Mouse (Mus musculus) heart, embryonic 16.5 days (tissue): ENCODE results near the gene Fam20a. TPM values are rescaled to one million over a fixed set of nuclear protein-coding genes. Genes with fewer than 3 reads are reported as not detected.

Source experiments
- ATAC-seq: fragments of 200-750 bp; cut with Nextera tagmentation; replicated peaks from 2 replicates; pipeline ENCODE4 v1.8.0; 2017; ENCODE audit warnings: moderate number of reproducible peaks; ENCODE audit not compliant: insufficient read depth, low FRiP score; ENCODE audit errors: extremely low read depth
- H3K27ac ChIP-seq: fragments of 300-500 bp; sonication (generic); 2 replicates; pipeline ENCODE4 v1.5.1; 2014; ENCODE audit warnings: mild to moderate bottlenecking, low read length, control low read depth, moderate library complexity
- H3K27me3 ChIP-seq: fragments of 300-500 bp; sonication (generic); 2 replicates; pipeline ENCODE4 v1.6.1; 2014; ENCODE audit warnings: low read length, mixed read lengths; ENCODE audit not compliant: control insufficient read depth, insufficient read depth
- H3K36me3 ChIP-seq: fragments of 300-500 bp; sonication (generic); 2 replicates; pipeline ENCODE4 v1.6.1; 2014; ENCODE audit not compliant: control insufficient read depth, insufficient read depth
- H3K4me1 ChIP-seq: fragments of 300-500 bp; sonication (generic); 2 replicates; pipeline ENCODE4 v1.6.1; 2014; ENCODE audit warnings: low read length, mixed read lengths; ENCODE audit not compliant: control insufficient read depth, insufficient read depth
- H3K4me2 ChIP-seq: fragments of 300-500 bp; sonication (generic); 2 replicates; pipeline ENCODE4 v1.6.1; 2014; ENCODE audit warnings: low read depth, mild to moderate bottlenecking, control low read depth, low read length
- H3K4me3 ChIP-seq: fragments of 300-500 bp; sonication (generic); 2 replicates; pipeline ENCODE4 v1.5.1; 2014; ENCODE audit warnings: mild to moderate bottlenecking, control low read depth, low read length
- H3K9ac ChIP-seq: fragments of 300-500 bp; sonication (generic); 2 replicates; pipeline ENCODE4 v1.6.1; 2014; ENCODE audit warnings: low read length, control low read depth
- H3K9me3 ChIP-seq: fragments of 300-500 bp; sonication (generic); replicated peaks from 2 replicates; pipeline ENCODE4 v1.6.1; 2016; ENCODE audit warnings: low read length; ENCODE audit not compliant: control insufficient read depth
- WGBS: fragments of 180-500 bp; shearing (Covaris S2); extraction: QIAGEN DNeasy Blood & Tissue Kit; methylation state at CpG from one replicate; pipeline ENCODE4 v1.1.7; 2014; 5-methylcytosine and 5-hydroxymethylcytosine counted together
- polyA plus RNA-seq: library from polyadenylated mRNA; unstranded; fragments of >200 nt; fragmentation: Nextera tagmentation; extraction: Ambion mirVana; gene quantifications from 2 replicates; pipeline ENCODE4 v1.2.1, GENCODE M21; 2015

The Fam20a gene
- polyA plus RNA-seq, 1 experiment from 2014 or later = 3.1 TPM

DNA sequence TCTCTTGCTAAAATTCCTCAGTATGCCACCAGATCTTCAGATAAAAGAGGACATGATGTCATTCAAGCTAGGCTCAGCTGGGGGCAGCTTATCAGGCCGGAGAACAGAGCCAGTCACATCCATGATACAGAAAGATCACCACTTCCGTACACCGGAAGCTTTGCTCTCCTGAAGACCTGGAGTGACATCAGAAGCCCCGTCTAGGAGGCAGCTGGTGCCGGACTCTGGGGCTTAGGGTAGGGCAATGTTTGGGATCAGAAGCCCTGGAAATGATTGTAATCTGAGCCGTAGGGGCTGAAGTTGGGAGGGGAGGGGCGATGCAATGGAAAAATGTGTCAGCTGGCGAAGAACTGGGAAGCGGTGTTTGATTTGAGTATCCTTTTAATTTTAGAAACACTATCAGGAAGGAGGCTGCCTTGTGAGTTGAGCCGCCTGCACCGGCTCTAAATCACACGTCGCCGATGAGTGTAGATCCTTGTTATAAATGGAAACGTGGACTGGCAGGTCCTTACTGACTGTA, 99.5 kb downstream of the Fam20a start:
- peaks cover 22% of the 10 kb centered on the region for H3K4me1 ChIP-seq
- peak overlapping the region; percentile 59 for H3K9ac ChIP-seq
- peak overlapping the region; percentile 93 for H3K27ac ChIP-seq
- peak overlapping the region; percentile 67 for H3K4me2 ChIP-seq
- H3K36me3 ChIP-seq = no peaks in the 10 kb centered on the region
- WGBS = 4% methylated on average over 15 of the region's 15 CpGs
- H3K4me3 ChIP-seq = peak overlapping the region; percentile 41
- peak; percentile 89 for ATAC-seq
- H3K9me3 ChIP-seq = no peaks in the 10 kb centered on the region; the same call in 1 of the 2 replicates
- H3K27me3 ChIP-seq = no peaks in the 10 kb centered on the region

DNA sequence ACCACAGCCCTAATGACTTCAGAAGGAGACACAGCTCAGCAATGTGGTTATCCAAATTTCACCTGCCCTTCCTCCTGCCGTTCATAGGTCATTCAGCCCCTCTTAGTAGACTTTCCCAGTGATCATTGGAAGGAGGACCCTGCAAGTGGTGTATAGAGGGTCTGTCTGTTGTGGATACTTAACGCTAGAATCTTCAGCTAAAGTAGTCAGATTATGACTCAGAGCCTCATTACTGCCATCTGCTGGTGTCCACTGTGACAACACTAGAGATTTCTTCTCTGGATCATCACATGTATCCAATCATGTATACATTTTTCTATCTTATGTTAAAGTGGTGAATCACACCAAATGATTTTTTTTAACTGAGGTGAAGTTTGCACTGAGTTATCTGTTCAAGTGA, 100.9 kb downstream of the Fam20a start:
- Histone ChIP-seq H3K36me3 (no peaks in the 10 kb centered on the region), H3K27ac (no peak overlapping the region), H3K4me2 (no peak overlapping the region), H3K9ac (no peak overlapping the region), H3K4me3 (no peak overlapping the region), H3K4me1 (peaks cover 28% of the 10 kb centered on the region), H3K27me3 (no peaks in the 10 kb centered on the region), H3K9me3 (no peaks in the 10 kb centered on the region; the same call in 1 of the 2 replicates)
- ATAC-seq = no peak
- WGBS = 3% methylated on average over 2 of the region's 2 CpGs

DNA sequence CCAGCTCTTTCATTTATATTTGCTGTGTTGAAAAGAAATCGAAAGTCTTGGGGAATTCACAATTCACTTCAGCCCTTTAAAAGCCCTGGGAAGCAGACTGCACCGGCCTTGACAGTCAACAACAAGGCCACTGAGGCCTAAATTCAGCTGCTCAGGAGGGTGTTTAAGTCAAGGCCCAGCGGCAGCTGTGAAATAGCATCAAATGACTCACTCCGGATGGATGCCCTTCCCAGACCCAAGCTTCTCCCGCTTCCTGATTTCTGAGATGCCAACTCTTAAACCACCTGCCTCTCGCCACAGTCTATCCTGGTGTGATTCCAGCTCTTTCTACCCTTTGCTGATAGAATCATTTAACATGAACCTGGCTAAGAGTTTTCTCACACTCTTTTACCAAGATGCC, 101.7 kb downstream of the Fam20a start:
- Histone ChIP-seq H3K9ac (no peak overlapping the region), H3K4me2 (no peak overlapping the region), H3K4me3 (no peak overlapping the region), H3K36me3 (no peaks in the 10 kb centered on the region), H3K4me1 (peaks cover 29% of the 10 kb centered on the region), H3K9me3 (no peaks in the 10 kb centered on the region; the same call in 1 of the 2 replicates), H3K27ac (no peak overlapping the region), H3K27me3 (no peaks in the 10 kb centered on the region)
- WGBS = 78% methylated on average over 6 of the region's 6 CpGs
- ATAC-seq = no peak

Other genes with a start within 250 kb of the Fam20a start
- 3.6 TPM in 2 replicates for gene Arsg, start 248.9 kb downstream of the Fam20a start, polyA plus RNA-seq
- 5.2 and 7.0 TPM in 2 replicates for gene Slc16a6, start 248.7 kb downstream of the Fam20a start, polyA plus RNA-seq
- gene Wipi1, start 110.3 kb downstream of the Fam20a start, polyA plus RNA-seq = 51.6 and 55.3 TPM in 2 replicates
- gene Prkar1a, start 72.9 kb downstream of the Fam20a start, polyA plus RNA-seq = 455 and 485 TPM in 2 replicates
- gene 1700012B07Rik, start 105.8 kb upstream of the Fam20a start, polyA plus RNA-seq = not detected in 2 replicates